Mouse (Mus musculus) lung, postnatal 4 days (tissue): ENCODE measurements around the gene Ceacam9.
"Not testable (repeated sequence)": the region's sequence is repeated elsewhere in the genome, so short reads cannot be mapped to it uniquely, and the experiment has no call there.

Experiments
- DNase-seq, 2 experiments: peaks; one replicate each; pipeline ENCODE4 v3.0.0; 2021

The Ceacam9 gene

GRCm38 (mm10) chr7:16721629-16722028, at the start of gene Ceacam9:
Ceacam9 (plus strand) TSS chr7:16721929.
- no peak for DNase-seq

- no peak for DNase-seq
Measured at GRCm38 (mm10) chr7:16673823-16674222, 47.9 kb upstream of the Ceacam9 start.

GRCm38 (mm10) chr7:16674699-16675098, 47.0 kb upstream of the Ceacam9 start:
- DNase-seq = not testable (repeated sequence)

GRCm38 (mm10) chr7:16675605-16676004, 46.1 kb upstream of the Ceacam9 start, which contains the start of gene Ceacam15:
Ceacam15 (minus strand) TSS chr7:16675705.
- DNase-seq = no peak

DNA sequence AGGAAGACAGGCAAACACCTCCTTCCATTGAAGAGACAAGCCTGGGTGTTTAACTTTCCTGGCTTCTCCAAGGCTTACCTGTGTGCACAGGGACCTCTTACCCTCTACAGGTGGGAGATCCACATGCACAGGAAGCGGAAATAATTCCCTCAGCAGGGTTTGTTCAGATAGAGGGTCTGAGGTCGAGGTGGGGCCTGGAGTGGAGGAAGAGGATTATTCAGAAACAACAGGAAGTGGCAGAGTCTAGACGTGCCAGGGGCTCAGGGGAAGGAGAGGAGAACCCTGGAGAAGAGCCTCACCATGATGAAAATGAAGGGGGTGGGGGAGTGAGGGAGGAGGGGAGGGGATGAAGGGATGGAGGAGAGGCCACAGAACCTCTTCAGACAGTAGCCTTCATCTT, 41.5 kb upstream of the Ceacam9 start:
- not testable (repeated sequence) for DNase-seq

DNA sequence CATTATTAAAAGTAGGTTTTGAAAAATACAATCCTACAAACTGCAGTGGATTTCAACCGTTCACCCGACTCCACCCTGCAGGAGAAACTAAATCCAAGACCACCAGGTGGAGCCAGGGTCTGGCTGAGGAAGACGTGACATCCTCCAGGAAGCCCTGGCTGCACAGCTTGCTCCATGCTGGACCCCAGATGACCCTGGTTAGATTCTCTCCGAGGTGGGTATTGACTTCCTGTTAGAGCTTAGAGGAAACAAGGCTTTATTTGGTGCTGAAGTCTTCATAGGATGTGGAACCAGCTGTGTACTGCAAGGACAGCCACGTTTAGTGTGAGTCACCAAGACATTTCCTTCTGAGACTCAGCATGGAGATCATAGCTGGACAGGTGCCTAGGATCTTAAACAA, 32.5 kb upstream of the Ceacam9 start:
- DNase-seq = peak in 1 of 2 experiments; percentile 27

GRCm38 (mm10) chr7:16695025-16695424, 26.7 kb upstream of the Ceacam9 start:
- DNase-seq = peak in 1 of 2 experiments; percentile 36

GRCm38 (mm10) chr7:16699042-16699441, 22.7 kb upstream of the Ceacam9 start:
- DNase-seq = no peak

DNA sequence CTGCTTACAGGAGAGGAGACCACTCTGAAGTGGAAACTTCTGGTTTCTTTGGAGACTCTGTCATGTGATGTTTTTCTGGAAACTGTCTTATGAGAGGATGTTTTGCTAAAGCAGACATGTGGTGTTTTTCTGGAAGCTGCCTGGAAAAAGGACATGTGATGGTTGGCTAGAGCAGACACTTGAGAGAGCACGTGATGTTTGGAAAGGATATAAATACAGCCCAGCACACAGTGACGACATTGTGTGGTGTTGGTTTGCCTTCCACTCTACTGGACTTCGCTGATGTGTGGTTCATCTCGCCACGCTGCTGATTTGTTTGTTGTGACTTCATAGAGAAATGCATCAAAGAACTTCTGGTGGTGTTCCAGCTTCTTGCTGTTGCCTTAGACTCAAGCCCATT, 21.1 kb upstream of the Ceacam9 start:
- no peak for DNase-seq

GRCm38 (mm10) chr7:16706385-16706784, 15.3 kb upstream of the Ceacam9 start:
- no peak for DNase-seq

DNA sequence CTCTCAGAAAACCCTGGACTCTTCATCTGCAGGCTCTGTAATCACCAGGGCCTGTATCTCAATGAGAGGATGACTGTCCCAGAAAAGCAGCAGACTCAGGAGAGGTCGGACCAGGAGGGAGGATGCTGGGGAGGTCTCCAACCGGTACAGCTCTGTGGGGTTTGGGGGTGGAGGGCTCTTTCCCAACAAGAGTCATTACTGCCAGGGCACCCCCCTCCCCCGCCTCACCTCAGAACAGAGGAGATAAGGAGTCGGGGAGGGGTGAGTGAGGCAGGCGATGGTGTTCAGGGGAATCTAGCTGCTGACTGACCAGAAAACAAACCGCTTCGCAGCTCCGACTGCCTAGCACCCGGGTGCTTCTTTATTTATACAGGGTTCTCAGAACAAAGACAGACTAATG, 13.5 kb upstream of the Ceacam9 start:
- no peak for DNase-seq

- no peak for DNase-seq
Measured at GRCm38 (mm10) chr7:16710604-16711003, 11.1 kb upstream of the Ceacam9 start.

GRCm38 (mm10) chr7:16712633-16713415, 8.9 kb upstream of the Ceacam9 start:
- DNase-seq = no peak

DNA sequence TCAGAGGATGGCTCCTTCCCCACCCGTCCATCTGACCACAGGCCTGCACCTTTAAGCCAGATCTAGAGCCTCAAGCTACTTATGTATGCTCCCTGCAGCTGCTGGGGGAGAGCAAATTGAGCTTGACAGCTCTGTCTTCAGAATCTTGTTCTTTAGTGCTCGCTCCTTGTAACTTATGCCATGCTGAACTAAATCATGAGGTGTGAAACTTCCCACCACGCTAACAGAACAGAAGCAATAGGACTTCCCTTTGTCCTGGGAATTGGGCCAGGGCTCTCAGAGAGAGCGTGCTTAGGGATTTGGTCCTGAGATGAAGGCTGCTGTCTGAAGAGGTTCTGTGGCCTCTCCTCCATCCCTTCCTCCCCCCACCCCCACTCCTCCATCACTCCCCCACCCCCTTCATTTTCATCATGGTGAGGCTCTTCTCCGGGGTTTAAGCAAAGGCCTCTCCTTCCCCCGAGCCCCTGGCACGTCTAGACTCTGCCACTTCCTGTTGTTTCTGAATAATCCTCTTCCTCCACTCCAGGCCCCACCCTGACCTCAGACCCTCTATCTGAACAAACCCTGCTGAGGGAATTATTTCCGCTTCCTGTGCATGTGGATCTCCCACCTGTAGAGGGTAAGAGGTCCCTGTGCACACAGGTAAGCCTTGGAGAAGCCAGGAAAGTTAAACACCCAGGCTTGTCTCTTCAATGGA, 5.1 kb upstream of the Ceacam9 start:
- DNase-seq = not testable (repeated sequence)

GRCm38 (mm10) chr7:16722490-16722889, 761 bp downstream of the Ceacam9 start:
- DNase-seq = not testable (repeated sequence)

DNA sequence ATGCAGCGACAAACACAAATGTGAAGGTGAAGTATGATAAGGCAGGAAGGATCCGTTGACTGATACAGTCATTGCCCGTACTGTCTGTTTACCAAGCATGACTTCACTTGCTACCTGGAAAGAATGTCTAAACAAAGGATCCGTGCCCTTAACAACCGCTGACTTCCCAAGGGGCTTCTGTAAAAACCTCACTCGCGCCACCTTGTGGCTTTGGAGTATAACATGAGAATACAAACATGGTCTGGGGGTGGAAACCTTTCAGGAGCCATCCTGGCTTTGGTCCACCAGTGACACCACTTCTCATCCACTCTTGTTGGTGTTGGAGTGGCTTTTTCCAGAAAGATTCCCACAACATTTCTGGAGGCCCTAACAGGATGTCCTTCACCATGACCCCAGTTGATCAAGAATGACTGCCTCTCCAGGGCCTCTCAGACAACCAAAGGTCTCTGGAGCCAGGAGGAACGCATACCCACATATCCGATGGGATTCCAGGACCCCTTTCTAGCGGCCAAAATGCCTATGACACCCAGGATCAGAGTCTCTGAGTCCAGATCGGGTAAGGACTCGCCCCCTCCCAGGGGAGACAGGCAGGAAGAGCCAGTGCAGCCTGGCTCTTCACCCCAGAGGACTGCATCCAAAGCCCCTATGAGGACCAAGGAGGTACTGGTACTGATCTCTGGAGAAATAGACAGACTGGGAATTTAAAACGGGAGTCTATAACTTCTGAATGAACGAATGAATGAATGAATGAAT, 7.0 kb downstream of the Ceacam9 start:
- peak; percentile 69 to 80 for DNase-seq

- peak; percentile 49 to 57 for DNase-seq
Measured at GRCm38 (mm10) chr7:16729563-16729962, 7.8 kb downstream of the Ceacam9 start.

DNA sequence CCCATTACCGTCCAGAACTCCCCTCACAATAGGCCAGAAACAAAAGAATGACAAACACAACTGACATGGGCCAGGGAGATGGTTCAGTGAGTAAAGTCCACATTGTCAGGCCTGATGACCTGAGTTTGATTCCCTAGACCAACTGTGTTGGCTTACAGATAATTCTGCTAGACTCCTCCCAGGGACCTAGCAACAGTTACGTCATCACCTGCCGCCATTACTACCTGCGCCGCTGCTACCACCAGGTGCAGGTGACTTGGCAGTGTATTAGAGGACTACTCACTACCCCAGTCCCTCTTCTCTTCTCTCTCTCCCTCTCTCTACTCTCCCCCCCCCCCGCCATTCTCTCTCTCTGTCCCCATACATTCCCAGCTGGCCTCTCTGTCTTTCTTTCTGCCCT, 9.1 kb downstream of the Ceacam9 start:
- no peak for DNase-seq

- DNase-seq = no peak
Measured at GRCm38 (mm10) chr7:16731893-16732422, 10.2 kb downstream of the Ceacam9 start.

DNA sequence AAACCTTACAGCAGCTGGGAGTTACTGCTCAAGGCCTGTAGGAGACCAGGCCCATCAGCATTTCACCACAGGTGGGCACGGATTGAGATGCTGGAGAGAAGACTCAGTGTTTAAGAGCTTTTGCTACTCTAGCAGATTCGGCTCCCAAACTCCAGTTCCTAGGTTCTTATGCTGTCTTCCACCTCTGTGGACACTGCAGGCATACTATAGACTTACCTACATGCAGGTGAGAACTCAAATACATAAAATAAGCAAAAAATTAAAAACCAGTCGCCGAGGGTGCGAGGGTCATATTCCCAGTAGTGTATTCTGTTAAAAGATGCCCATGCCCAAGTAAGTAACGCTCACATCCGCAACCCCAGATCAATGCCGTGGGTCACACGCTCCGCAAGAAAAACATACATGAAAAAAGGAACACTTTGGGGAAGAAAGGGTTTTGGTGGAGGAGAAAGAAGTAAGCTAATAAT, 15.9 kb downstream of the Ceacam9 start:
- DNase-seq = no peak

DNA sequence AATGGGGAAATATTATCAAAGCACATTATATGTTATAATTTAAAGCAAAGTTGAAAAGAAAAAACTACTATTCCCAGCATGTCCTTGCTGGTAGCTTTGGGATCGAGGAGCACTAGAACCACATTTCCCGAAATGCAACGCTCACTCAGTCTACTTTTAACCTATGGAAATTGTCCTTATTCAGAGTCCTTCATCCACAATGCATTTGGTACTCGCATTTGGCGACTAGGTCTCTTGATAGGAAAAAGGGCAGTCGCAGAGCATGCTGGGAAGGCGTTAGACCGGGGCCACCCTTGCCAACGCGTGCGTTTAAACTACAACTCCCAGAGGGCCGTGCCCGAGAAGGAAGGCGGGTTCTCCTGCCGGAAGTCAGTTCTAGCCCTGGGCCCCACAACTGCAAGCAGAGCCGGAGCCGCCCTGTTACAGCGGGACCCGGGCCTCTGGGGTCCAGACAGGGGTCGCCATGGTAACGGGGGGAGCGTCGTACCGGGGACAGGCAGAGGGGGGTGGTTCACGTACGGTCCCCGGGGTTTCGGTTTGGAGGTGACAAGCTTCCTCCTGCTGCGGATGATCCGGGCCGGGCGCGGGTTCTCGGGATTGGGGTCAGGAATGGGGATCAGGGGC, 16.5 kb downstream of the Ceacam9 start, which contains the start of gene Ap2s1:
Gene Ap2s1 (plus strand): TSS at position 338 of the 624 bp plus-strand sequence.
- peak; percentile 97 to 98 for DNase-seq

GRCm38 (mm10) chr7:16739056-16739604, 17.4 kb downstream of the Ceacam9 start:
- no peak for DNase-seq
